Mouse (Mus musculus): ENCODE measurements around the gene 1700020A23Rik.

GRCm38 (mm10) chr2:130451727-130452090 lies 46.6 kb downstream of the 1700020A23Rik start:
- TF ChIP-seq CTCF (IDR thresholded peaks at IDR 0.05; ENCODE audit: control insufficient read depth, insufficient read depth, low read length) = no peak
- TF ChIP-seq POLR2A (IDR thresholded peaks at IDR 0.05; ENCODE audit: borderline replicate concordance, control insufficient read depth, low read depth, low read length) = no peak
